Mouse (Mus musculus) liver, postnatal 0 days (tissue): ENCODE results near the gene Tmem130. TPM values are rescaled to one million over a fixed set of nuclear protein-coding genes. Genes with fewer than 3 reads are reported as not detected.

ENCODE experiments used
- ATAC-seq: fragments of 200-750 bp; cut with Nextera tagmentation; 2 replicates; pipeline ENCODE4 v1.8.0; 2017; ENCODE audit warnings: mild to moderate bottlenecking, moderate library complexity
- DNase-seq: peaks from one replicate; pipeline ENCODE4 v3.0.0-alpha.2; 2016
- H3K27ac ChIP-seq: fragments of 300-500 bp; sonication (generic); 2 replicates; pipeline ENCODE4 v1.5.1; 2014; ENCODE audit warnings: antibody characterized with exemption, moderate library complexity, mild to moderate bottlenecking, low read depth
- H3K27me3 ChIP-seq: fragments of 300-500 bp; sonication (generic); 2 replicates; pipeline ENCODE4 v1.6.1; 2014; ENCODE audit warnings: low read length, control low read depth, mixed read lengths; ENCODE audit not compliant: insufficient read depth
- H3K36me3 ChIP-seq: fragments of 300-500 bp; sonication (generic); replicated peaks from 2 replicates; pipeline ENCODE4 v1.6.1; 2014; ENCODE audit warnings: mild to moderate bottlenecking, control low read depth, low read length, moderate library complexity, mixed read lengths; ENCODE audit not compliant: insufficient read depth
- H3K4me1 ChIP-seq: fragments of 300-500 bp; sonication (generic); 2 replicates; pipeline ENCODE4 v1.6.1; 2014; ENCODE audit warnings: antibody characterized with exemption, mild to moderate bottlenecking, control low read depth; ENCODE audit not compliant: insufficient read depth
- H3K4me2 ChIP-seq: fragments of 300-500 bp; sonication (generic); 2 replicates; pipeline ENCODE4 v1.6.1; 2014; ENCODE audit warnings: low read depth, mild to moderate bottlenecking, low read length, moderate library complexity, mixed read lengths
- H3K4me3 ChIP-seq: fragments of 300-500 bp; sonication (generic); 2 replicates; pipeline ENCODE4 v1.5.1; 2014; ENCODE audit warnings: low read depth, low read length
- H3K9ac ChIP-seq: fragments of 300-500 bp; sonication (generic); replicated peaks from 2 replicates; pipeline ENCODE4 v1.6.1; 2014; ENCODE audit warnings: mild to moderate bottlenecking, moderate library complexity
- H3K9me3 ChIP-seq: fragments of 300-500 bp; sonication (generic); 2 replicates; pipeline ENCODE4 v1.6.1; 2016; ENCODE audit warnings: mild to moderate bottlenecking, control low read depth, low read length, mixed read lengths
- CTCF ChIP-seq: sonication (generic); IDR thresholded peaks from 2 replicates; pipeline ENCODE4 v1.5.1; 2016; ENCODE audit warnings: antibody characterized with exemption, low read depth
- EP300 ChIP-seq: IDR thresholded peaks from 2 replicates; pipeline ENCODE4 v1.6.1; 2016; ENCODE audit warnings: antibody characterized with exemption, low read depth, mild to moderate bottlenecking
- WGBS: fragments of 180-500 bp; shearing (Covaris S2); extraction: QIAGEN DNeasy Blood & Tissue Kit; methylation state at CpG from one replicate; pipeline ENCODE4 v1.1.7; 2014; ENCODE audit not compliant: insufficient replicate concordance; 5-methylcytosine and 5-hydroxymethylcytosine counted together
- polyA plus RNA-seq: library from polyadenylated mRNA; unstranded; fragments of >200 nt; fragmentation: Nextera tagmentation; extraction: Ambion mirVana; gene quantifications from 2 replicates; pipeline ENCODE4 v1.2.1, GENCODE M21; 2015

Tmem130 gene
- 0.09 and 0.12 TPM in 2 replicates for polyA plus RNA-seq

DNA sequence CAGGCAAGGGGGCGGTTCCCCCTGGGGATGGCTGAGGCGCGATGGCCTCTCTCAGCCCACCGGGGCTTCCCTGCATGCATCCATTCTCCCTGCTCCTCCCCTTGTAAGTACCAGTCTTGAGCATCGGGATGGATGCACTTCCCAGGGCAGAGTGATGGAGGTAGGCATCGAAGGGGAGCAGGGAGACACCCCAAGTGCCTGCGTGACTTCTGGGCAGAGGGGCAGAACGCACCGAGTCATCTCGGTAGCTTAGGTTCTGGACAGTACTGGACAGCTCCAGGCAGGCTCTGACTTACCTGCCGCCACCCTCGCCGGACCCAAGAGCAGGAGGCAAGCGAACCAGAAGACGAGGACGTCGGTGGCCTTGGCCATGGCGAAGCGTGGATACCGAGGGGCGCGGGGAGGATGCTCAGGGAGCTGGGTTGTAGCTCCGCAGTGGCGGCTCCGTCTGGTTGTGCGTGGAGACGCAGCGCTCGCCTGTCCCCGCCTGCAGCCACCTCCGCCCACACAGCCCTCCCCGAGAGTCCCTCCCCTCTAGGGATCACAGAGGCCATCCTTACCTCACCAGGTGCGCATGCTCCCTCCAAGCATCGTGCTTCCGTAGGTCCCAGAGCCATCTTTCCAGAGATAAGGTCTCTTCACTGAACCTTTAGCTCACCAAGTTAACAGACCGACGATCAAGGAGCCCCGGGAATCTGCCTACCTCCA is at the start of gene Tmem130:
Gene Tmem130, minus strand, starts transcription at position 658 of the 708 bp plus-strand sequence.
- Histone ChIP-seq H3K4me3 (no peak within 1 kb of the TSS), H3K27me3 (peaks cover 13% of the 10 kb centered on the region), H3K9ac (no peak within 1 kb of the TSS), H3K27ac (no peak within 1 kb of the TSS), H3K4me2 (peak within 1 kb of the TSS; percentile 48), H3K9me3 (no peaks in the 10 kb centered on the region), H3K4me1 (no peaks in the 10 kb centered on the region), H3K36me3 (no peaks in the 10 kb centered on the region)
- ATAC-seq: peak; percentile 66
- 2% methylated on average over 38 of the region's 38 CpGs for WGBS
- peak; percentile 46 for DNase-seq
- TF ChIP-seq EP300: no peak
- no peak for TF ChIP-seq CTCF

DNA sequence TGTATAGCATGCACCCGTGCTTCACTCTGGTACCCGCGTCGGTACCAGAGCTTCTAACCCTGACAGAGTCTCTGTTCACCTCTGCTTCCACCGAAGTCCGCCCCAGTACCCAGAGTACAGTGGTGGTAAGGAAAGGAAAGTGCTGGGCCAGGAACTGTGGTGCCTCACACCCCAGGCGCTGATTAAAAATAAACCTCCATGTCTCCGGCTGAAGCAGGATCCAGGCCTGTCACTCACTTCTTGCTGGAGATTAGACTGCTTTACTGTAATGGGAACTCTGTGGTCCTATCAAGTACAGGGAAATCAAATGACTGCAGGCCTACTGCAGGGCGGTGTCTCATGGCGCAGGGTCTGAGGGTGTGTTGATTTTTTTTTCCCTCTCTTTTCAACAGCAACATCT is 45.3 kb upstream of the Tmem130 start:
- WGBS: 91% methylated on average over 10 of the region's 10 CpGs
- H3K36me3 ChIP-seq: peaks cover 82% of the 10 kb centered on the region
- no peak for ATAC-seq

DNA sequence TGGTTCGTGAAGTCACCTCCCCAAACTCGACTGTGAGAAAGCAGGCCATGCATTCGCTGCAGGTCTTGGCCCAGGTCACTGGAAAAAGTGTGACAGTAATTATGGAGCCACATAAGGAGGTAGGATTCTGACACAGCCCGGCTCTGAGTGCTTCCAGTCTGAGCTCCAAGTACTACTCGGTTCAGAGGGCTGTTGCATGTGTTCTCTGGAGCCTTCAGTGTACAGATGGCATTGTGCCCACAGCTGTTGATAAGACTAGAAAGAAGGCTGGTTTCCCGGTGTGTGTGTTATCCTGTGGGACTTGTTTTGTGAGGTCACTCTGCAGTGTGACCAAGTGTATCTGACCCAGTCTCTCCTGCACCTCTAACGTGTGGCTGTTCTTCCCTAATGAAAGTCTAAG is 42.6 kb upstream of the Tmem130 start:
- DNase-seq: no peak
- no peaks in the 10 kb centered on the region for H3K4me1 ChIP-seq
- WGBS: 76% methylated on average over 7 of the region's 7 CpGs
- no peak for ATAC-seq
- no peak overlapping the region for H3K9ac ChIP-seq
- H3K4me2 ChIP-seq: no peak overlapping the region
- no peaks in the 10 kb centered on the region for H3K27me3 ChIP-seq
- no peak for TF ChIP-seq EP300
- no peak for TF ChIP-seq CTCF
- H3K36me3 ChIP-seq: peaks cover 82% of the 10 kb centered on the region
- H3K27ac ChIP-seq: no peak overlapping the region
- H3K9me3 ChIP-seq: no peaks in the 10 kb centered on the region
- H3K4me3 ChIP-seq: no peak overlapping the region

More for the DNA sequence above, 45.3 kb upstream of the Tmem130 start:
- Histone ChIP-seq H3K9me3 (no peaks in the 10 kb centered on the region), H3K9ac (no peak overlapping the region), H3K27me3 (no peaks in the 10 kb centered on the region), H3K27ac (no peak overlapping the region), H3K4me2 (no peak overlapping the region), H3K4me3 (no peak overlapping the region), H3K4me1 (no peaks in the 10 kb centered on the region)
- no peak for DNase-seq
- TF ChIP-seq CTCF (no peak), EP300 (no peak)

DNA sequence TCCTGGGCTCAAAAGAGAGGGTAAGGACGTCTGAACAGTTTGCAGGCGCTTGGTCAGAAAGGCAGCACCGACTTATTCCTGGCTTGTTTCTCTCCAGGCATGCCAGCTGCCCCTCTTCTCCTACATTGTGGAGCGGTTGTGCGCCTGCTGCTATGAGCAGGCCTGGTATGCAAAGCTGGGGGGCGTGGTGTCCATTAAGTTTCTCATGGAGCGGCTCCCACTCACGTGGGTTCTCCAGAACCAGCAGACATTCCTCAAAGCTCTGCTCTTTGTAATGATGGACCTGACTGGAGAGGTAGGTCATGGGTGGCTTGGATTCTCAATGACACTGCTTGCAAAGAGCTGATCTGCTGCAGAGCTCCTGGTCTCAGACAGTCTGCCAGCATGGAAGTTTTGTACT is 41.4 kb upstream of the Tmem130 start:
- DNase-seq (no peak), ATAC-seq (no peak)
- Histone ChIP-seq H3K27me3 (no peaks in the 10 kb centered on the region), H3K4me3 (no peak overlapping the region), H3K4me2 (no peak overlapping the region), H3K9ac (no peak overlapping the region), H3K9me3 (no peaks in the 10 kb centered on the region), H3K36me3 (peaks cover 86% of the 10 kb centered on the region), H3K4me1 (no peaks in the 10 kb centered on the region), H3K27ac (no peak overlapping the region)
- 87% methylated on average over 8 of the region's 8 CpGs for WGBS
- TF ChIP-seq CTCF: no peak
- TF ChIP-seq EP300: no peak

DNA sequence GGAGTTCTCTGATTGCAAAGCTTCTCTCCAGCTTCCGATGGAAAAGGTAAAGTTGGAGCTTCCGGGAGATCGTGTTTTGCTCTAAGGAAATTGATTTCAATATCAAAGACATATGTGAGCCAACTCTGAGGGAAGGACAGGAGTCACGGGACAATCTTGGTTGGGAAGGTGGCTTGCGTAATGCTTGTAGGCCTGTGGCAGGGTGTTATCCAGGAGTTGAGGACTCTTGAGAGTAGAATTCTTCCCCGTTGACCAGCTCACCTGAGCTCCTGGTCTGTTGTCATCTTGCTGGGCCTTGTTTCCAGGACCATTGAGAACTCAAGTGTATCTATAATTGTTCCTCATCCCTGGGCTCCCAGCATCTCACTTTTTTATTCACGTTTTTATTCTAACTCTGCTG is 35.5 kb upstream of the Tmem130 start:
- H3K27me3 ChIP-seq: no peaks in the 10 kb centered on the region
- ATAC-seq: no peak
- no peaks in the 10 kb centered on the region for H3K9me3 ChIP-seq
- no peak overlapping the region for H3K9ac ChIP-seq
- no peak overlapping the region for H3K4me3 ChIP-seq
- H3K4me1 ChIP-seq: no peaks in the 10 kb centered on the region; the same call in none of the 2 replicates
- no peak overlapping the region for H3K4me2 ChIP-seq
- TF ChIP-seq EP300: no peak
- TF ChIP-seq CTCF: no peak
- no peak overlapping the region for H3K27ac ChIP-seq
- 84% methylated on average over 7 of the region's 7 CpGs for WGBS
- H3K36me3 ChIP-seq: peaks cover 82% of the 10 kb centered on the region
- no peak for DNase-seq

DNA sequence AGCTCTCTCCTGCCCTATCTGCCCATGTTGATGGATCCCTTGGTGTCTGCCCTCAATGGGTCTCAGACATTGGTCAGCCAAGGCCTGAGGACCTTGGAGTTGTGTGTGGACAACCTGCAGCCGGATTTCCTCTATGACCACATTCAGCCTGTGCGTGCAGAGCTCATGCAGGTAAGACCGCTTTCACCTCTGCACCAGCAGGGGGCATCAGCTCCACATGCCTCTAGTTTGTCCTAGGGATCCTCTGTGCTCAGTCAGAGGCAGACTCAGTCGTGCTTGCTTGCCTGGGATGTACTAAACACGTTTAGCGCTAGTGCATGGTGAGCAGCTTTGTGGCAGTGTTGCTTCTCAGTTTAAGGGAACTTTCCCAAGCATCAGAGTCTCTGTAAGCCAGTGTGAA is 33.1 kb upstream of the Tmem130 start:
- Histone ChIP-seq H3K9ac (no peak overlapping the region), H3K27me3 (no peaks in the 10 kb centered on the region), H3K36me3 (peaks cover 85% of the 10 kb centered on the region), H3K4me3 (no peak overlapping the region), H3K4me2 (no peak overlapping the region), H3K27ac (no peak overlapping the region), H3K9me3 (no peaks in the 10 kb centered on the region), H3K4me1 (no peaks in the 10 kb centered on the region; the same call in none of the 2 replicates)
- TF ChIP-seq CTCF (peak; percentile 72), EP300 (no peak)
- WGBS: 66% methylated on average over 6 of the region's 6 CpGs
- DNase-seq (peak; percentile 26), ATAC-seq (0 out of 2 replicates have a peak, but pooled peaks have one; percentile 56)
